Mouse (Mus musculus): Measurements from ENCODE around the gene Galt.
"Not testable (repeated sequence)": the region's sequence is repeated elsewhere in the genome, so short reads cannot be mapped to it uniquely, and the experiment has no call there.

The Galt gene

DNA sequence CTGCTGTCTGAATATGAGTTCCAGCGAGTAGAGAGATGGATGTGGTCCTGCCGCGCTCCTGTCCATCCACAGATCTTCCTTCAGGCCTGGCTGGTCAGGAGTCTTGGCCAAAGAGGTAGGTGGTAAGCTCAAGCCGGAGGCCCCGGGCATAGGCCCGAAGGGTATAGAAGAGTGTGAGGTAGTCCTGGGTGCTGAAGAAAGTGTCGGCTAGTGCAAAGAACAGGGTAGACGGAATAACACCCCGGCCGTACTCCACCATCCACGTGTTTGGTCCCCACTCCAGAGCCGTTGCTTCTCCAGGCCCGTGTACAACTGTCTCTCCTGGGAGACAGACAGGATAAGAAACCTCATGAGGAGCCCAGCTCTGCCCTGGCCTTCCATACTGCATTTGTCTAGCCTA is 15.8 kb upstream of the Galt start:
- no peak for ATAC-seq (ENCODE audit: insufficient number of reproducible peaks, low FRiP score, low TSS enrichment)

DNA sequence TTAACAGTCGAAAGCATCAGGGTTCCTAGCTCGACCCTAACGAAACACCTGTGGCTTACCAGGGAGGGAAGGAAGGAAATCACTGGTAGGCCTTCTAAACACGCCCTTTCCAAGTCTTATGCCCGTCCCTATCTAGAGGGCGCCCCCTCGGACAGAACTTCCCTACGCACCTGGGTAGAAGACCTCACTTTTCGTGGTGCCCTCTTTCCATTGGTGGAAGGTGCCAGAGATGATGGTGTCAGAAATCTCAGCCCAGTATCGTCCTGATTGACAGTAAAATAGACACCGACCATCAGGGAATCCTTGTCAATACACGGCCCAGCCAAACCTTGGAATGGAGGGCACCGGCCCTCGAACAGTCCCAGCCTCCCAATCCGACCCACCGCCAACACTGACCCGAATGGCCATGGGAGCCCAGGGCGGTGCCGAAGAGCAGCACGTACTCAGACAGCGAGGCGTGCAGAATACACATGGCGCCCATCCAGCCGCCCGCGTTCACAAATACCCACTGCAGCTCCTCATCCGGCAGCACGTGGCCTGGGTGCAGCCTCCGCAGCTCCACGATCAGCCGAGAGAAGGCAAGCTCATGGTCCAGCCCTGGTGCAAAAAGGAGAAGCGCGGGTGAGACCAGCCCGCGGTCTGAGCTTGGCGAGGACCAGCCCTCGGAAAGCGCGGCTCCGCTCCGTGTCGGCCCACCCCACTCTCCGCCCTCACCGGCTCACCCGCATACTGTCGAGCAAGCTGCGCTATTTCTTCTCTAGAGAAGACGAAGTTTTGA is 14.5 kb upstream of the Galt start:
- ATAC-seq (ENCODE audit: insufficient number of reproducible peaks, low FRiP score, low TSS enrichment): peak; percentile 64

DNA sequence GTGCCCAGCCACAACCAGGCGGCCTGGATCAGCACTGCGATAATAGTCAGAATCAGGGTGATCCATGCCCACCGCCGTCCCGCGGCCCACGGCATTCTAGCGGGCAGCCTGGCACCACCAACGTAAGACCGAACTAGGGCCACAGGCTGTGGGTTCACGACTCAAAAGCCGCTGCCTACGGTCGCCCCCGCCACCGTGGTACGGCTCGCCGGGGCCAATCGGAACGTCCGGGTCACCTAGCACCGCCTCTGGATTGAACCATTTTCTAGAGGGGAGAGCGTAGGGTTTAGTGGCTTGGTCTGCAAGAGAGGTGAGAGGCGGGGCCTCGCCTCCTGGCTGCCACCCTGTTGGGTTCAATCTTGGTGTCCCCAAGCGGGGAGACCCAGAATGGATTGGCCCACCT is 13.9 kb upstream of the Galt start:
- ATAC-seq (ENCODE audit: insufficient number of reproducible peaks, low FRiP score, low TSS enrichment): peak; percentile 96

DNA sequence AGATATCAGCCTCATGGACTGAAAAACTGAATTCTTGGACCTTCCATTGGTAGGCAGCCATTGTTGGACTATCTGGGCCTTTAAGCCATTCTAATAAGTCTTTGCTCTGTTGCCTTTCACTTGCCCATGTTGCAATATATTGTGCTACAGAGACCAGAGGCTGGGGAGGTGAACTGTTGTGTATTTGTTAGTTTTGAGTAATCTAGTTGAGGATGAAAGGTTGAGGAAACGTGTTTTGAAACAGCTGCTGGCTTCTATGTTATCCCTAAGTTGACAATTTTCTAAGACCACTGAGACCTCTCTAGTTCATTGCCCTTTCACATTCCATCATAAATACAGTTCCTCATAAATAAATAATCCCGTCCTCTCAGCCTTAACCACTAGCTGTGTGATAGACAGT is 10.9 kb upstream of the Galt start:
- no peak for ATAC-seq (ENCODE audit: insufficient number of reproducible peaks, low FRiP score, low TSS enrichment)

DNA sequence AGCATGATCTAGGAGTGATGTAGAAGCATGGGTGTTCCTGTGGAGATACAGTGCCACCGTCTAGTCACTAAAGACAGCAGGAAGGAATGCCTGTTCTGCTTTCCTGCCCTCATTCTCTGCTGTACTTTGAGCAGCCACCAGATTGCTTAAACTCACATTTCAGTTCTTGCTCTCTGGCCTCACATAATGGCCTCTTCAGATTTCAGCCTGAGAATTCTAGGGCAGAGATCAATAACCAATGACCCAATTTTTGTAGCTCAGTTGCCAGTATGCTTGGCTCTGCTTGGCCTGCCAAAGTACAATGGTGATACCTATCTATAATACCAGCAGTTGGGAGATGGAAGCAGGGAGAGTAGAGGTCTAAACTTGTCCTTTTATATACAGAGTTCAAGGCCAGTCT is 10.0 kb upstream of the Galt start:
- ATAC-seq (ENCODE audit: insufficient number of reproducible peaks, low FRiP score, low TSS enrichment): no peak

DNA sequence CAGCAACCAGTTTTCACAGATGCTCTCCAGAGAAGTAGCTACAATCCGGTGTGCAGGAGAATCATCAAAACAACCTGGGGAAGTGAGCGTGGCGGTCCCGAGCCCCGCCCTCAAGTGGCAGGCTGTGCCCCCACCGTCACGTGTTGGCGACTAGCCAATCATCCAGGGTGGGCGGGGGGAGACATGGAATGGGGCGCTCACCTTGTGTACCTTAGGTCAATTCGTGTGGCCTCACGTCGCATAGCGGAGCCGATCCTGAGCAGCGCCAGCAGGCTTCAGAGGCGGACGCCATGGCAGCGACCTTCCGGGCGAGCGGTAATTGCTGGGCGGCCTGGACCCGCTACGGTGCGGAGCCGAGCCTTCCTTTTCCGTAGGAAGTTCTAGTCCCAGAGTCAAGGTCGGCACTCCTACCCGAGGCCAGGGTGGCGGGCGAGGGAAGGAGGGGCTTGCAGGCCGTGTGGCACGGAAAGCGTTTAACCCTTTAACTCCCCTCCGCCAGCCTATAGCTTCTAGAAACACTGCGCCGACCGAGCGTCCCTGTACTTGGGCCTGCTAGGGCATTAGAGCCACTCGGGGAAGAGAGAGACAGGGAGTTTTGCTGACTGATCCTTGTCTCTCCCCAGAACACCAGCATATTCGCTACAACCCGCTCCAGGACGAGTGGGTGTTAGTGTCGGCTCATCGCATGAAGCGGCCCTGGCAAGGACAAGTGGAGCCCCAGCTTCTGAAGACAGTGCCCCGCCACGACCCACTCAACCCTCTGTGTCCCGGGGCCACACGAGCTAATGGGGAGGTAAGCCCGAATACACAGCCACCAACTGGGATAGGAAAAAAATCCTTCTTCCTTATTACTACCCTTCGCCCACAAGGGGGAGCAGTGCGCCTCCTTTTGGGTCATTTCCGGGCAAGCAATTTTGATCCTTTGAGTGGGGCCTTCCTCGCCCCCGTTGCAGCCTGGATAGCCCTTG is 594 bp downstream of the Galt start, which contains the start of gene Sigmar1:
TSS of gene Sigmar1 (minus strand) at position 820 of the 968 bp plus-strand sequence.
- ATAC-seq (ENCODE audit: insufficient number of reproducible peaks, low FRiP score, low TSS enrichment): peak; percentile 29; the same call in 1 of the 2 replicates

DNA sequence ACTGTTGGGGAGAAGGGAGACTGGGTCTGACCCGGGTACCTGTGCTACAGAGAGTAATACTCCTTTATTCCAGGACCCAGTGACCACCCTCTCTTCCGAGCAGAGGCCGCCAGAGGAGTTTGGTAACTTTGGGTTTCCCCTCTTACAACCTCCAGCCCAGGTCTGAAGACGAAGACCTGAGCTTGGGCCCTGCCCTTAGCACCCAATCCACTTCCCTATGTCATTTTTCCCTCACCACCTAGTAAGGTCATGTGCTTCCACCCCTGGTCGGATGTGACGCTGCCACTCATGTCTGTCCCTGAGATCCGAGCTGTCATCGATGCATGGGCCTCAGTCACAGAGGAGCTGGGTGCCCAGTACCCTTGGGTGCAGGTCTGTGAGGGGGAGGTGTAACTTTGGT is 1.4 kb downstream of the Galt start:
- 0 out of 2 replicates have a peak, but pooled peaks have one; percentile 2 for ATAC-seq (ENCODE audit: insufficient number of reproducible peaks, low FRiP score, low TSS enrichment)

DNA sequence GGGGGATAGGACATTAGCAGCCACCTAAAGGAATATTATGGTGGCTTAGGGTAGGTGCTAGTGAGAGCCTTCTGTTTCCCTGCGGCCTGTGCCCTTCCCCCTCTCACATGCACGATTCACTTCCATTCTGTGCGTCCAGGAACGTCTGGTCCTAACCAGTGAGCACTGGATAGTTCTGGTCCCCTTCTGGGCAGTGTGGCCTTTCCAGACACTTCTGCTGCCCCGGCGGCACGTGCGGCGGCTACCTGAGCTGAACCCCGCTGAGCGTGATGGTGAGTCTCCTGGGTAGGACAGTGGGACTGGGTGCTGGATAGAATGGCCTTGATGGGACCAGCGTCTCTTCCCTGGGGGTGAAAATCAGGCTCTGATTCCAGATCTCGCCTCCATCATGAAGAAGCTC is 2.3 kb downstream of the Galt start:
- no peak for ATAC-seq (ENCODE audit: insufficient number of reproducible peaks, low FRiP score, low TSS enrichment)

DNA sequence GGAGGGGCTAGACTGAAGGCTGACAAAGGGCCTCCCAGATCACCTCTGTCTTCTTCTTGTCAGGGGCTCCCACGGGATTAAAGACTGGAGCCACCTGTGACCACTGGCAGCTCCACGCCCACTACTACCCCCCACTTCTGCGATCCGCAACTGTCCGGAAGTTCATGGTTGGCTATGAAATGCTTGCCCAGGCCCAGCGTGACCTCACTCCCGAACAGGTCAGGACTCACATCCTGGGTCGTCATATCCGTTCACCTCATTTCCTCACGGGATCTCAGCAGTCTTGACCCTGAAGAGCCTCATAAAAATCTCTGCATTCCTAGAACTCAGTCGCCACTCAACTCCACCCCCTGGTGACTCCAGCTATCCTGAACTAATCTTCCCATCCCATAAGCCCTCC is 3.0 kb downstream of the Galt start:
- no peak for ATAC-seq (ENCODE audit: insufficient number of reproducible peaks, low FRiP score, low TSS enrichment)

DNA sequence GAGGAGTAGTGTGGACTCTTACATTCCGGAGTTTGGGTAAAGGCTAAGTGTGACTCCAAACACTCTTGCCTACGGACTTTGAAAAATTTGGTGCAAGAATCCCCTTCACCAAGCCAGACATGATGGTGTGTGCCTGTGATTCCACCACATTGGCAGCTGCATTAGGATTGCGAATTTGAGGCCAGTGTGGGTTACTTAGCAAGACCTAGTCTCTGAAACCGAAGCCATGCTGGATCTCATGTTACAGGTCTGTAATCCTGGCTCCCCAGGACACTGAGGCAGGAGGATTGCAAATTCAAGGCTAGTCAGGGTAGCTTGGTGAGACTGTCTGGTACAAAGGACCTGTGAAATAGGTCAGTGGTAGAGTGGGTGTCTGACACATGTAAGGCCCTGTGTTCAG is 3.7 kb downstream of the Galt start:
- ATAC-seq (ENCODE audit: insufficient number of reproducible peaks, low FRiP score, low TSS enrichment): no peak

DNA sequence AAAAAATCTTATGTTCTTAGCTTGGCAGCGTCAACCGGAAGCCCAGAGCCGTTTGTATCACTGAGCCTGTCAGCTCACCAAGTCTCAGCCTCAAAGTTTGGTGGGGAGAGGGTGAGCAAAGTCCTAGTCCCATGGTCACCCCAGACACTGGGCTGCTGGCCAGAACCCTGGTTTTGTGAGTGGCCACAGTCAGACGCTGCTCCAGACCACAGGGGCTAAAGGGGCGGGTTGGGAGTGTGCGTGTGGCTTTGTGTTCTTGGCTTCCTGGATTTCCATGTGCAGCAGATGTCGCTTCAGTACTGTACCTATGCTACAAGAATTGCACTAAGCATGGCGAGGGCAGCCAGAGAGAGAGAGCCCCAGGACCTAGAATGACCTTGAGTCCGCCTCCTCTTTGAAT is 4.2 kb downstream of the Galt start:
- ATAC-seq (ENCODE audit: insufficient number of reproducible peaks, low FRiP score, low TSS enrichment): no peak

DNA sequence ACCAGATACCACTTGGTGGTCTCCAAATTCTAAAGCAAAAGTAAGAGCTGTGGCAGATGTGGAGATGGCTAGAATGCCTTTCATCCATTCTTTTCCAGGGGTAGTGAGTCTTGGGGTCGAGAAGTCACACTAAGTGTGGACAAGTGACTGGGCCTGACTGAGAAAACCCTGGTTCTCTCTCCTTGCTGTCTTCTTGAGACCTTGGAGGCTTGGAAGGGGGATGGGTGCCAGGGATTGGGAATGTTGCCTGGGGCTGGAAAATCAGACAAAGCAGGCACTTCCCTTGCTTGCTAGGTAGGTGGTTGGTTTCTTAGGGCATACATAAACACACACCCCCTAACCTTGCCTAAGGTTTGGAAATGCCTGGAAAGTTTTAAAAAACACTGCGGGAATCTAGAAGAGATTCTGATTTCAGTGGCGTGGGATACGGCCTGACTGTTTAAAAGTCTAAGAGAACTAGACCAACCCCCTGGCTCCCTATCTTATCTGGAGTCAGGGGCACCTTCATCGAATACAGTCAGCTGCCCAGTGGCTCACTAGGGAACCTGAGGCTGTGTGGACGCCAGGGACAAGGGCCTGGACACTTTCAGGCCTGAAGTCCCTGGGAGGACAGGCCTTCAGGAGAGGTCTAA is 4.7 kb downstream of the Galt start:
- no peak for ATAC-seq (ENCODE audit: insufficient number of reproducible peaks, low FRiP score, low TSS enrichment)

DNA sequence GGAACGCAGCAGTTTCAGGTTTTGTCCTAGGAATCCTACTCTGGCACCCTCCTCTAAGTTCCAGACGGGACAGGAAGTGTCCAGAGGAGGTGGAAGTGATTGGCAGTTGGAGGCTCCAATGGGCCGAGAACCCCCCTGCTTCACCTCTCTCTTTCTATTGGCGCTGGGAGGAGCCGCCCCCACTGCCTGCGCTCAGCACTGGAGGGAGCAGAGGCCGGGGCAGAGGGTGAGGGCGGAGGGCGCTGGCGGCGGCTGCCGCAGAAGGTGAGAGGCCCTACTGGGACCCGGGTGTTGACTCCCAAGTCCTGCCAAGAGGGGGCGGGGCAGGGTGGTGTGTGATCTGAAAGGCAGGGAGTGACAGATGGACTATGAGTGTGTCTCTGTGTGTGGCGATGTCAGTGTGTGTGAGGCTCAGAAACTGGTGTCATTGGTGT is 5.3 kb downstream of the Galt start:
- peak; percentile 73 for ATAC-seq (ENCODE audit: insufficient number of reproducible peaks, low FRiP score, low TSS enrichment)

DNA sequence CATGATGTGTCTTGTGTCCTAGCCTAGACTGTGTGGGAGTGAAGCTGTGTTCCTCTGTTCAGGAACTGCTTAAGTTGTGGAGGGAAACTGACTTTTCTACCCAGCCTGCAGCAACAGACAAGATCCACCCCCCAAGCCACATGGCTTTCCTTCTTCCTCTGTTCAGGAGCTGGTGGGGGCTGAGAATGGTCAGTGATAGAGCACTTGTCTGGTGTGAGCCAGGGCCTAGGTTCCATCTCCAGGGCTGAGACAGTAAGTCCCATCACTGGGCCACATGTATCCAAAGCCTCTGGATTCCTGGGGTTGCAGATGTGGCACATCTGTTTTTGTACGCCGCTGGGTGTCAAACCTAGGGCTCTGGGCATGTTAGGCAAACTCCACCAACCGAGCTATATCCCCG is 5.9 kb downstream of the Galt start:
- ATAC-seq (ENCODE audit: insufficient number of reproducible peaks, low FRiP score, low TSS enrichment): no peak

DNA sequence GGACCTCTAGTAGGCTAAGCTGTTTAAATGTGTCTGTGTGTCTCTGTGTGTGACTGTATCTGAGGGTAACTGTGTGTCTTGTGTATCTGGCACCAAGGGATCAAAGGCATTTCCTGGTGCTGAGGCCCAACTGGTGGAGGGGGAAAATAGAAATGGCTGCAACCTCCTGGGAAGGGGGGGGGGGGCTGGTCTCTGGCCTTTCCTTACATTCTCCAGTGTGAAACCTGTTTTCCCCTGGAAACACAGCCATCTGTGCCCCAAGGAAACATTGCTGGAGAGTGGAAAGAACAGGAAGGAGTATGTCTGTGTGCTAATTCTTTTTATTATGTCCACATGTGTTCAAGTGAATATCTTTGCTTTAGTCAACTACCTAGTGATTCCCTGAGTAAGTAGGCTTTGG is 6.7 kb downstream of the Galt start:
- no peak for ATAC-seq (ENCODE audit: insufficient number of reproducible peaks, low FRiP score, low TSS enrichment)

DNA sequence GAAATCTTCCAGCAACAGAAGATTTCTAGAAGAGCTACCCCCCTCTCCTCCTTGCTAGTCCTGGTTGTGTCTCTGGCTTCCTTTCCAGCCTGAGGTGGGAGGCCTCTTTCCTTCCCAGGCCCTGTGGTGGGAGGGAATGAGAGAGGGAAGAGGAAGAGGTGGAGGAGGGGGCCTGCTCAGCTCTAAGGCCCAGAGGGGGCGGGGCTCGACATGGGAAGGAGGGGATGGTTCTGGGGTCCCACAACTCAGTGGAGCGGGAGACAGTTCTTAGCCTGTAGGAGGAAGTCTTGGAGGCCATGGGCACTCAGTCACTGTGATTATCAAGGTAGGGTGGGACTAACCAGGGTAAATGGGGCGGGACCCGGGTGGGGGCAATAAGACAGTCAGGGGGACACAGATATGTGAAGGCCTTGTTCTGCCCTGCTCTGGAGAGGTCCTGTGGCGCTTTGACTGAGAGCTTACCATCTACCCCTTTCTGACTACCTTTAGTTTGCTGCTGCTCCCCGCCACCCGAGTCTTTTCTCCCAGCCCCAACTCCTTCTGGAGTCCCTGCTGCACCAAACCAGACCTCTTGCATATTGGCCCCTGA is 7.2 kb downstream of the Galt start:
- ATAC-seq (ENCODE audit: insufficient number of reproducible peaks, low FRiP score, low TSS enrichment): no peak

DNA sequence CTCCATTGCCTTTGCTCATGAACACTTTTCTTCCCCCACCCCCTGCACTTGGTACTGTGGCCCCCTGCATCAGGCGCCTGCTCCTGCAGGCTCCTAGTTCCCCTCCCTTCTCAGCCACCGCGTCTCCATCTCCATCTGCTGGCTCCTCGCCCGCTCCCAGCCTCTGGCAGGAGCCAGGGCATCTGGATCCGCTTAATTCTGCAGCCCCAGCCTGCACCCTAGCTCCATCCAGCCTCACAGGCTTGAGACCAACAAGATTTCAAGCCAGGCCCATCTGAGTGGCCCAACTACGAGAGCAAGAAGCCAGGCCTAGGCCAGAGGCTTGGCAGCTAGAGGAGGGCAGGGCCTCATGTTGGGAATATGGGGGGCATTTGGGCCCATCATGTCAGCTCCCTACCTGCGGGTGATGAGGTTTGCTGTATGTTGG is 7.7 kb downstream of the Galt start:
- not testable (repeated sequence) for ATAC-seq (ENCODE audit: insufficient number of reproducible peaks, low FRiP score, low TSS enrichment)

DNA sequence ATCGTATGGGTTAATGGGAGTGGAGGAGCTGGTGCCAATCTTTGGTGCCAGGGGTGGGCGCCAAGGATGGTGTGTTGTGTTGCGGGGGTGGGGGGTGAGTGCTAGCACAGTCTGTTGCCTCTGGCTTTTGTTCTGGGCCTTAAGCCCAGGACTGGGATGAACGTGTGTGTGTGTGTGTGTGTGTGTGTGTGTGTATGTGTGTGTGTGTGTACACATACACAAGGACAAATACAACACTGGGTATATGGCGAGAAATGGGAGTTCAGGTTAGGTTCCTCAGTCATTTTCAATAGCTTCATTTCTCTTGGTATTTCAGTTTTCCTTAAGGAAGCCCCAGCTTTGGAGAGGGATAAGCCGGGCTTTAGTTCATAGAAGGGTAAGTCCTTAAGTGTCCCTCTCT is 8.1 kb downstream of the Galt start:
- ATAC-seq (ENCODE audit: insufficient number of reproducible peaks, low FRiP score, low TSS enrichment): not testable (repeated sequence)

DNA sequence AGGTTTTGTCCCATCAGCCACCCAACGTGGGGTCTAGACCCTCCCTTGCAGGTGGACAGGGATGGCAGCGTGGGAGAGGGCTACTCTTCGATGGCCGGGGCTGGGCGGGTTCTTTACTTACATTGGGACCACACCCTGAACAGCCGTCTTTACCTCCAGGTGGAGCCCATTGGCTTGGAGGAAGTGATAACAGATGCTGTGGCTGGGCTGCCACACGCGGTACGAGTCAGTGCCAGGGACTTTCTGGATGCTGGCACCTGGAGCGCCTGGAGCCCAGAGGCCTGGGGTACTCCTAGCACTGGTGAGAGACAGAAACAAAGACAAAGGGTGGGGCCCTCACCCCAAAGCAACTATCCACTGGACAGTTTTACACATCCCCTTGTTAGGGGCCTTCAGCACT is 12.3 kb downstream of the Galt start:
- ATAC-seq (ENCODE audit: insufficient number of reproducible peaks, low FRiP score, low TSS enrichment): not testable (repeated sequence)

DNA sequence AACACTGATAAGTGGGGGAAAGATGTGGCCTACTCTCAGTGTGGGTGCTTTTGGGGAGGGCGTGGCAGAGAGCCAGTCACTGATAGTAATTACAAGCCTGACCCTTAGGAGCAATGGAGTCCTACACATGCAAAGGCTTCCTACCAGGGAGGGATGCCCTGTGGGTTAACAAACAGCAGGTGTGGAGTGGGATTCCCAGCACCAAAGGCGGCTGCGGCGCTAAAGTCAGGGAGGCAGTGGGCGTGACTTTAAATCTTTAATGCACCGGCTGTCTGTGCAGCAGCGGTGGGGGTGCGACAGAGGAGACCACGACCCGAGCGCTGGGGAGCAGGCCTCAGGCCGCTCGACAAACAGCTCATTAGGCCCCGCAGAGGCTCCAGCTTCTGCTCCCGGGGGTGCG is 17.9 kb downstream of the Galt start:
- ATAC-seq (ENCODE audit: insufficient number of reproducible peaks, low FRiP score, low TSS enrichment): not testable (repeated sequence)

All from cerebellum, adult (tissue).